Mouse (Mus musculus): Measurements from ENCODE around the gene Trim8.

DNA sequence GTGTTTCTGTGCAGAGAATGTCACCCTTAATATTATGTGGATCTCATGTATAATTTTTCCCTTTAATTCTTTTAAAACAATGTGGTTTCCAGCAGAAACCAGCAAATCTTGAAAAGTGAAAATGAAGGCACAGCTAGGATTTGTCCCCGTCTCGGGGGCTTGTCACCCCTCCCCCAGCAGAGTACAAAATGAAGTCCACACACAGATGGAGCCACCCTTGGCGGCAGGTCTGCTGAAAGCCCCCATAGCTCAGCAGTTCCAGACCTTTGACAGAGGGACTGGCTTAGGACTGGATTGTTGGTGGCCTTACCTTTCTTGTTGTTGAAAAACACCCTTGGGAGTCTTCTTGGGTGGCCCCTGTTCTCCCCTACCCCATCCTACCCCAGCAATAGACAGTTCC is 20.1 kb upstream of the Trim8 start:
- TF ChIP-seq CTCF (IDR thresholded peaks at IDR 0.05; ENCODE audit: borderline replicate concordance, insufficient read depth, low read length) (no peak), POLR2A (IDR thresholded peaks at IDR 0.05; ENCODE audit: low read depth, low read length) (no peak)
